Mouse (Mus musculus): ENCODE results near the gene Hipk3.

Gene Hipk3

DNA sequence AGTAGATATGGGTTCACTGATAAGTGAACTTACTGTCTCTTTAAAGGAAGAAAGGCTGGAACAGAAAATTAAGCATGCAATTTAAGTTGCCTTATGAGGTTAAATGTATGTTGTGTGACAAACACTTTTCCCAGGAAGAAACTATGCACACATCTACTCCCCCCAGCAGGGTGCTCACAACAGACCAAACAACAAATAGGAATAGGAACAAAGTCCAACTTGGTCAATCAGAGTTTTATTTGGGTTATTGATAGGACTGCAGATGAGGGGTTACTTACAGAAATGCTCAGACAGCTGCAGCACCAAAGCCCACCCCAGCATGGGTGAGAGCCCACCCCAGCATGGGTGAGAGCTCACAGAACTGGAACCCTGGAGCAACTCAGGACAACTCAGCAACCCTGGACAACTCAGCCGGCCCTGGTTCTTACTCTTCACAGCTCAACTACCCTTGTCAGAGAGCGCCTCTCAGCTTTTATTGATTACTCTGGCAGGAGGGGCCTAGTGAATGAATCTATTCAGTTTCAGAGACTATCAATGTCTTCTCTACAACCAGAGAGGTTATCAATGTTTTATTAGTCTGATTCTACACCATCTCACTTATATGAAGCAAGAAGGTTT lies 16.7 kb downstream of the Hipk3 start:
- in situ Hi-C loops (cut with MboI, MseI) = loop anchor here in 1 of 2 experiments (25.0 kb wide), 1 partner anchor 690 kb away; the partner anchor contains the start of gene Caprin1

DNA sequence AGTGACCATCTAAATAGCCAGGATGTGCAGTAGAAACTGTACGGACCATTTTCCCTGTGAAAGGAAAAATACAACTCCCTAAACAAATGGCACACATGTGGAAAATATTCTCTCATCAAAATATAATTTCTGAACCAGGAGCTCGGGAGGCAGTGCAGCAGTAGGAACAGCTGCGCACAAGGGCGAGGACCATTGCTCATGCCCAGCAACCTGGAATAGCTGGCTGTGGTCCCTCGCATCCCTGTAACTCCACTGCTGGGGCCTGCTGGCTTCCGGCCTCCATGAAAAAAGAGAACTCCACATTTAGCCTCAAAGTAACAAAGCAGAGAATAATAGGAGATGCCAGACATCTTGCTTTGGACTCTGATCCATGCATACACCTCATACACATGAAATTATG lies 22.2 kb downstream of the Hipk3 start:
- in situ Hi-C loops (cut with MboI, MseI) = no loop called here

DNA sequence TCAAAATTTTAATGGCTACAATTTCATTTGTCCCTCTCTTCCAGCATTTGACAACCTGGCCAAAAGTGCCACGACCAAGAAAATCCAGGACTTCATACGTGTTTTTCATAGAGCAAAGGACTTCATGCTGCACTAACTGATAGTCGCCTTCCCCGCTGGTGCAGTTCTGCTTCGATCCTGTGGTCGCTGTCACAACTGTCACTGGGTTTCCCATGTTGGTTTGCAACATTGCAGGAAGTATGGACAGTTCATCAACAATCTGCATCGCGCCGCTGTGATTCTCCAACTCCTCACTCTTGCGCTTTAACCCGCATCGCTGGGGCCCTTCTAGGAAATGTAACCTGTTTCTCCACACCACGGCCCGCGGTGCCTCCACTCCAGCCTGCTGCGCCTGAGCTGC lies 23.1 kb downstream of the Hipk3 start:
- in situ Hi-C loops (cut with MboI, MseI) = no loop called here

DNA sequence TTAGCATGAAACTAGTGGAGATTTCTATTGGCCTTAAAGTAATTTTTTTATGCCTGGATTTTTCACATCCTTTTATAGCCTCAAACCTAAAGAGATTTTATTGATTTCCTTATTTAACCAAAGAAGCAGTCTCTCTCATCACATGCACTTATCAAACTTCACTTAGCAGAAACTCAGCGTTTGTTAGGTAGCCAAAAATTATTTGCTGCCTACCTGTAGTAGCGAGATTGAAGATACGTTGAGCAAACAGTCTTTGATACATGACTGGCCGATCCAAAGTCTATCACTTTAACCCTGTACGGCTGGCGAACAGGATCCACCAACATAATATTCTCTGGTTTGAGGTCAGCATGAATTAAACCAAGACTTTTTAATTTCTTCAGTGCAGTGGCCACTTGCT lies 23.7 kb downstream of the Hipk3 start:
- in situ Hi-C loops (cut with MboI, MseI) = no loop called here

DNA sequence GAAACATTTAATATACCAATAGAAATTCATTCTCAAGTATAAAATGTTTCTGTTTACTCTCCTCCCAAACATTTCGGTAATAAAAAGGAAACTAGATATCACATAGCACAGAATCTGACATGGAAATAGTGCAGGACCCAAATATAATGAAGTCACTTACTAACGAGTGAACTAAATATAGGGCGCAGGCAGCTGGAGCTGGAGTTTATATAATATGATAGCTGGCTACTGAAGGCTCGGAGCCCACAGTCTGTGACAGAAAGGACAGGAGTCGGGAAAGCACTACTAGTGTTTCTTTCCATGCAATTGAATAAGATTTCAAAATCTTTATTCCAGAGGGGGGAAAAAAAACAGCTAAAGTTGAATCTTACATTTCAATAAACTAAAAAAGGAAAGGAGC lies 25.8 kb downstream of the Hipk3 start:
- in situ Hi-C loops (cut with MboI, MseI) = no loop called here

DNA sequence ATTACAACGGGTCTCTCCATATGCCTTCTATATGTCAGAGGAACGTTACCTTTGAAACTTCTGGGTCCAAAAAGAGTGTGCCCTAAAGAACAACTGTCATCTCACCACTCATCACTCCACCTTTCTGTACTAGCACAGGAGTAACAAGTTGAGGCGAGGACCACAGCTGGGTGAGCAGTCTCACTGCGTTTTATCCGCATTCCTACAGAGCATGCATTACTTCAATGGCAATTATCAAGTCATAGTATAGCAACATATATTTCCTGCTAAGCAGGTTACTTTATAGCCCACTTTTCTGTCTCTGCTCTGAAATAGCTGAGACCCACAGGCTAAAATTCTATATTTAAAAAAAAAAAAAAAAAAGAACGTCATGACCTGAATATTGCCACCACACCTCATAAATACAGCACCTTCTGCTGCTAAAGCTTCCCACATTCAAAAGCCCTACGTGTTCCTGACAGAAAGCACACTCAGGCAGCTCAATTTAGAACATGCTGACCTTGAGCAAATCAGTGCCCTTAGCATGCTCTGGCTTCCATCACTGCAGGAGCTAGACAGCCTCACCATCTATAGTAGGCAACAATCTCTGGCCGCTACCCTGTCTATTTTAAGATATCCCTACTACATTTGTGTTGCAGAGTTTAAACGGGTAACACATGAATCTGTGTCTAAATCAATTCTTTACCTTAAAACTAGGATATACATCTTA lies 27.2 kb downstream of the Hipk3 start:
- in situ Hi-C loops (cut with MboI, MseI) = no loop called here

DNA sequence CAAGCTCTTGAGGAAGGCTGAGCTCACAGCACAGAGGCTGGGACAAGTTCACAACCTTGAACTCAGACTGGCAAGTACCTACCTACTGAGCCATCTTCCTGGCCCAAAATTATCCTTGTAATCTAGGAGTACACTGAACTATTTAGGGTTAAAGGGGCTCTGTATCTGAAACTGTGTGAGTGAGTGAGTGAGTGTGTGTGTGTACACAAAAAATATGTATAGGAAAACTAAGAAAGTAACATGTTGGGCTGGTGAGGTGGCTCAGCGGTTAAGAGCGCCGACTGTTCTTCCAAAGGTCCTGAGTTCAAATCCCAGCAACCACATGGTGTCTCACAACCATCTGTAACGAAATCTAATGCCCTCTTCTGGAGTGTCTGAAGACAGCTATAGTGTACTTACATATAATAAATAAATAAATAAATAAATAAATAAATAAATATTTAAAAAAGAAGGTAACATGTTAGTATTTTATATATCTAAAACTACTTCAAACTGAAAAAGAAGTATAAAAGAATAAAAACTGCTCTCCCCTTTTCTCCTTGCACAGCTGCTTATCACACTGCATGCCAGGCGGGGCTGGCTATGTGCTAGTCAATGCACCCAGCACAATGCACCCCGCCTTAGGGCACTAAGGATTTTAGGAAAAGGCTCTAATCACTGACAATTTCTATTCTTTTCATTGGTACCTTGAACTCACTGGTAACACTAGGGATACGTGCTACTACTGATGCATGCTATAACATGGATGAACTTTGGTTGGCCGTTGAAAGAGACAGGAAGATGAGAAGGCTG lies 28.4 kb downstream of the Hipk3 start:
- in situ Hi-C loops (cut with MboI, MseI) = no loop called here

DNA sequence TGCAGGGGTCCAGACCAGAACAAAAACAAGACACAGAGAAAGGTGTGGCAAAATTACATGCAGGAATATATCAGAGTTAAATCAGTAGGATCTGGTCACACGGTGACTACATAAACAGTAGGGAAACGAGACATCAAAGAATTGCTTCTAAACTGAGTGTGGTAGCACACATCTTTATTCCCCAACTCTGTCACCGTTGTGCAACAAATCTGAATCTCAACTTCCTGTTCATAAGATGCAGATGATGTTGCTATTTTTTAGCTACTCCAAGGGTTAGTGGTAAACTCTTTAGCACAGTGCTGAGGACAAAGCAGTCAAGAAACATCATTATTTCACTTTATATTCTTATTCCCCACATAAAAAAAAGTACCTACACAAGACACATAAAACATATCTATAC lies 34.2 kb downstream of the Hipk3 start:
- in situ Hi-C loops (cut with MboI, MseI) = no loop called here

DNA sequence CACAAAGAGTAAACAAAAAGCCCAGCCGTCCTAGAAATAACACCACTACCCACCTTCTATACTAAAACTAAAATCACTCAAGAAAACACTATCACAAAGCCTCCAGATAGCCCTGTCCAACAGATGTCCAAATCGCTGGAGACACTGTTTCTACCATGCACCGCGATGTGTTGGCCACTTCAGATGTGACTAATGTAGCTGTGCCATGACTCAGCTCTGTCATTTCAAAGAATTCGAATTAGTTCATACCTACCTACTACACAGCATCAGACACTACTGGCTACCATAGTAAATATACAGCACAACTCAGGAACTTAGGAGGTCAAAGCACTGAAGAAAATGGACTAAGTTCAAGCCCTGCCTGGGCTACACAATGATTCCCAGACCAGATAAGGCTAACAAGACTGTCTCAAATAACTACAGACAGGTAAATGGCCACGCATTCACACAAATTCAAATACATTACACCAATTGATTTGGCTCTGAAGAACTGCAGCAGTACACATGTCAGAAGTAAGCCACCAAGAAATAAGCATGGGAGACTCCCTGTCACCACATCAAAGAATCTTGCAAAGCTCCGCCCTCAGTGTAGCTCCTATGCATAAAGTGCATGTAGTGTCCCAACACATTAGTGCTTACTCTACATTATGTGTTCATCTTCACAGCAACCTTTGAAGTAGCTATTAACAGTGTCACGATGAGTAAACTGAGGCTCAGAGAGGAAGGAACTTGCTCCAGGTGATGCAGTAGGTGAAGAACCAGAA lies 35.5 kb downstream of the Hipk3 start:
- in situ Hi-C loops (cut with MboI, MseI) = no loop called here

DNA sequence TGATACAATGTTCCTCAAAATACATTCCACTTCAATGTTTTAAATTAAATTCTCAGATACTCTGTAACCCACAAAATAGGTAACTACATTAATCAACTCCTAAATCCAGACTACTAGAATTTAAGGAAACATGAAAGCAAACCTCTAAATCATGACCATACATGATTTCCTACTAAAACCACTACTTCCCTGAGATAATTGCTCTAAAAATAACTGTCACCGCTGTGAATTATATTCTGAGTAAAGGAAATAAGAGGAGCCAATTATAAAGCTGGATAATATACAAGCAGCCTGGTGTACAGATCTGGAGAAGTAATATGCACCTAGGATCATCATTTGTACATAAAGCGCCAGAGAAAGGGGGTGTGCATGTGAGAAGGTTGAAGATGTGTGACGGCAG lies 37.1 kb downstream of the Hipk3 start:
- in situ Hi-C loops (cut with MboI, MseI) = no loop called here

DNA sequence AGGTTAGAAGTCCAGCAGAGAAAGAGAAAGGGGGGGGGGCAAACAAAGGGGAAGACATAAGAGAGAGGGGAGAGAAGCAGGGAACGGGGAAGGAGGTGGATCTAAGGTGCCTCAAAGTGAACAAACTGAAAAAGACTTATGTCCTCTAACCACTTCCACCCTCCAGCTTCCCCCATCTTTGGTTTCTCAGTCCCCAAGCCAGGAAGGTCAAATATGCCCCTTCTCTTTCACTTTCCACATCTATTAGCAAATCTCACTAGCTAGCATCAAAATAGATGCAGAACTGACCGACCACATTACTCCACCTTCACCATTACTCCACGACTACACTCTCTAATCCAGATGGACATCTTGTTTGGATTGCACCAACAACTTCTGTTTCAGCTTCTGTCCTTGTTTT lies 43.6 kb downstream of the Hipk3 start:
- in situ Hi-C loops (cut with MboI, MseI) = loop anchor here in 1 of 2 experiments (5.0 kb wide), 1 partner anchor 117 kb away; no protein-coding TSS in a partner anchor

DNA sequence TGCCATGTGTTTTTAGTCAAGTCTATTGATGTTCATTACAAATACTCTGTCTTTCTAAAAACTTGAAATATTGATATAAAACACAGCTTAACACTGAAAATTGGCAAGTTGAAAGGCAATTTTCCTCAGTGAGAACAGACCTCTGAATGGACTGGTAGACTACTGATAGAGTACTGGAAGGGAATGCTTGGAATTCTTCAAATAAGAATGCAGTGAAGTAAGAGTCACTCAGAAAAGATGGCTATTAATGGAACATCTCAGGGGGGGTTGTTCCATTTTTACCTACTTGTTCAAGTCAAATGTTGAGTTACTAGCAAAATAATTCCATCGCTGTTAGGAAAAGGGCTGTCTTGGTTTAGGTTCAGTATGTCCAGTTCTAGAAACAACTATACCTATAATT lies 45.1 kb downstream of the Hipk3 start:
- in situ Hi-C loops (cut with MboI, MseI) = loop anchor here in 1 of 2 experiments (5.0 kb wide), 1 partner anchor 38 kb away; no protein-coding TSS in a partner anchor

DNA sequence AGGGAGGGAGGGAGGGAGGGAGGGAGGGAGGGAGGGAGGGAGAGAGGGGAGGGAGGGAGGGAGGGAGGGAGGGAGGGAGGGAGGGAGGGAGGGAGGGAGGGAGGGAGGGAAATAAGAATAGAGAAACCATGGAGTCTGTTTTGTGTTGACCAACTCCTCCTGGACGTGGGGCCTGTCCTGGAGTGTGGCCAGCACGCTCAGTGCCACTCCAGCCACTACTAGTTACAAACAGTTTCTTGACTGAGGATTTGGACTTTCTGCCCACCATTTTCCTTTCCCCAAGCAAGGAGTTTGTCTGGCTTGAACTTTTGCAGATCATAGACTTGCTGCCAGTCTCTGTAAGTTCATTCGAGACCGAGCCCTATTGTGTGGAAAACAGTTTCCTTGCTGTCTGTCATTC lies 46.0 kb downstream of the Hipk3 start:
- in situ Hi-C loops (cut with MboI, MseI) = loop anchor here in 1 of 2 experiments (5.0 kb wide), 1 partner anchor 39 kb away; no protein-coding TSS in a partner anchor

DNA sequence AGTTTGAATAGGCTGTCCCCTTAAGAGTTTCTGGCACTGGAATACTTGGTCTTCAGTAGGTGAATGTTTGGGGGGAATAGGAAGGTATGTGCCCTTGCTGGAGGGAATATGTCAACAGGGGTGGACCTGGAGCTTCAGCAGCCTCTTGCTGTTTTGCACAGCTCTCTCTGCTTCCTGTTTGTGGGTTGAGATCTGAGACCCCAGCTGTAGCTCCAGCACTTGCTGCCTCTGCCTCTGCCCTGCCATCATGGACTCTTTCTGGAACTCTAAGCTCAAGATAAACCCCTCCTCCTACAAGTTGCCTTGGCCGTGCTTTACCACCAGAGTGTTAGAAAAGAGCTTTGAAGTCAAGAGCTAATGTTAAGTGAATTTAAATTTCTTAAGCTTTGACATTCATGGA lies 48.2 kb downstream of the Hipk3 start:
- in situ Hi-C loops (cut with MboI, MseI) = loop anchor here in 1 of 2 experiments (5.0 kb wide), 1 partner anchor 41 kb away; no protein-coding TSS in a partner anchor

DNA sequence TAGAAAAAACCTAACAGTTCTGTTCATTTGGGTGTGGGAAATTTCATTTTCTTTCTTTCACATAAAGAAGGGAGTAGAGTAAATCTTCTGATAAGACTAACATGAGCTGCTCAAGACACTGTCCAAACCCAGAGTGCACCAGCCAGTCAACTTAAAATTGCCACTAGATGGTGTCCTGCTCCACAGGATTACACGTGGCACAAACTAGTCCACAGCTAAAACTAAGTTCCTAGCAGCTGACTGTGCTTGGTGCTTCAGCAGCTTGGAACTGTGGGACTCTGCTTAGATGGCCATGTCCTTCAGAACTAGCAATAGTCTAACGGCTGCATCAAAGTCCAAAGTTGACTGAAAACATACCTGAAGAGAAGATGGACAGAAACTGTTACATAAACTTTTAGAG lies 49.5 kb downstream of the Hipk3 start:
- in situ Hi-C loops (cut with MboI, MseI) = loop anchor here in 1 of 2 experiments (5.0 kb wide), 2 partner anchors 43 to 133 kb away; no protein-coding TSS in a partner anchor

DNA sequence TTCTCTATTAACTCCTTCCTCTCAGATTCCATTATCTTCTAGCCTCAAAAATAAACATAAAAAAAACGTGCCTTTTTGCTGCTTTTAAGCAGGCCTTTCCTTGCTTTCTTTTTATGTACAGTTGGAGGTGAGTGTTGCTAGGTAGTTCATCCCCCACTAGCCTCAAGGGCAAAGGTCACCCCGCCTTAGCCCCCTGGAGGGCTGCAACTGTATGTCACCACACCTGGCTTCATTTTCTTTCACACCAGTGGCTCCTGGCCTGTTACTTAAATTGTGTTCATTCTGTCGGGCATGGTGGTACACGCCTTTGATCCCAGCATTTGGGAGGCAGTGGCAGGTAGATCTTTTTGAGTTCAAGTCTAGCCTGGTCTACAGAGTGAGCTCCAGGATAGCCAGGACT lies 51.9 kb downstream of the Hipk3 start:
- in situ Hi-C loops (cut with MboI, MseI) = loop anchor here in 1 of 2 experiments (5.0 kb wide), 1 partner anchor 135 kb away; no protein-coding TSS in a partner anchor

DNA sequence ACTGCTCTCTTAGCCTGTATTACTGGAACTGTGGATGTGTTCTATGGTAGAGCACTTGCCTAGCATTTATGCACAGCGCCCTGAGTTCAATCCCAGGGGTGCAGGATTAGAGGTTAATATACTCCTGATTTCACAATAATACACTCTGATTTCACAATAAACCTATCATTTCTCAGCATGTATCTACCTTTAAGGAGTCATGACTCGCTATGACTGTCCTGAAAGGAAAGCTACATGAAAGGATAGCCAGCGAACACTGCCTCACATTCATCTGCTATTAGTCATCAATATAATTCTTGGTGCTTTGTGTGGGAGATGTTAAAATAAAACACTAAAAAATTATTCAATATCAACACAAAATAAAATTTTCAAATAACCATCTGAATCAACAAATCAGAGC lies 58.0 kb downstream of the Hipk3 start:
- in situ Hi-C loops (cut with MboI, MseI) = no loop called here

DNA sequence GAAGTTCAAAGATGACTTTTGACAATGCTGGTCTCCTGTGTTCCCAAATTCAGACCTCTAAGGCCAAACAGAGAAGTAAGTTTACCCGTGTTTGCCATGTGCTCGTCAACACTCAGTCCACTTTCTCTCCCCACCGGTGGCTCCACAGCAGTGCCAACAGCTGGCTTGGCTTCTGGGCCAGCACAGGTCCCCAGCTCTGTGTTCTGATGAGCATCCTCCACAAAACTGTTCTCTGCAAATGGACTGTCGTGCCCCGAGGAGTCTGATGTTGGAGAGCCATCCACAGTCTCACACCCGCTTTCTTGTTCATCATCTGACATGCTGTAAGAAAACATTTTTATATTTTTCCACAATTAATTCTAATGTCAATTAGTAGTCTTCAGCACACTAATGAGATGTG lies 63.2 kb downstream of the Hipk3 start:
- in situ Hi-C loops (cut with MboI, MseI) = no loop called here

DNA sequence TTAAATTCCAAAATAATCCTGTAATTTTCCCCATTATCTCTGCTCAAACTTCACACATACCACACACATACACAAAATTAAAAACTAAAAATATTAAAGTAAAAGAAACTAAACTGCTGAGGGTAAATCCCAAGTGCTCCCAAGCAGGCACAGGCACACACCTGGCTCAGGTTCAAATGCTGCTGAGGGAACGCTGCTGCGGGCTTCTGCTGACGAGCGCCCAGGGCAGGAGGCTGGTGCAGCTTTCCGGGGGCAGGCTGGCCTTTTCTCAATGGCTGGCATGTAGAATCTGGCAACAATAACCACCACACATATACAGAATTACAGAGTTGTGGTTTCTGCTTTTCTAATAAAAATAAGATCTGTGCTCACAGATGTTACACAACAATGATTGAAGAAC lies 63.7 kb downstream of the Hipk3 start:
- in situ Hi-C loops (cut with MboI, MseI) = no loop called here

DNA sequence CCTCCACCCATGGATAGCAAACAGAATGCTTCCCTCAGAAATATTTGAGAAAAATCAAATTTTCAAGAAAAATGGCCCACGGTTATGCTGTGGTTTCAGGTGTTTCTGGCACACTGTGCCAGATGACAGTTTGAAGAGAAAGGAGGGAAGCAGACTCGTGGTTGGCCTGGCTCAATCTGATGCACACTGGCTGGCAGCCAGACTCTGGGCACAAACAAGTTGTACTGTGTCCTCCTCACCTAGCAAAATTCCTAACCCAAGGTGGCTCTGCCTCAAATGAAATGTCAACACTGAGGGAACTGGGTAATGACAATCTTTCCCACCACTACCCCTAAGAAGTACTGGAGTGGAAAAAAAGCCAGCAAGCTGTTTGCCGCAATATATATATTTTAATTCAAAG lies 68.1 kb downstream of the Hipk3 start:
- in situ Hi-C loops (cut with MboI, MseI) = no loop called here

DNA sequence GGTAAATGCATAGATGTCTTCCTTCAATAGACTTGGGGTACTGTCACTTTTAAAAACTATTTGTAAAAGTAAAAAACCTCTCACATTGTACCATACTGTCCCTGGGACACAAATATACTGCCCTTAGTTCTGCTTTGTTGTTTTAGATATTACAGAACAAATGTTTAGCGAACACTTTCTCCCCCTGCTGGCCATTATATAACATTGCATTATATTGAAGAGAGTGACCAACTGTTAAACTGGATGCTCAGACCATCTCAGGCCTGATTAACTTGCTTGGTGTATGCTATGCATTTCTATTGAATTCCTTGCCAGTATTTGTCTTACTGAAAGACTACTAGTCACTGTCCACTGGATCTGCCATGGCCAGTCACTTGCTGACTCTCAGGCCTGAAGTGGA lies 72.0 kb downstream of the Hipk3 start:
- in situ Hi-C loops (cut with MboI, MseI) = no loop called here

Measured in T-helper 17 cell (primary cell).